Mouse (Mus musculus) embryonic facial prominence, embryonic 13.5 days (tissue): ENCODE data around the gene Cttnbp2nl. TPM values are rescaled to one million over a fixed set of nuclear protein-coding genes. Genes with fewer than 3 reads are reported as not detected.

ENCODE experiments used
- ATAC-seq: fragments of 200-750 bp; cut with Nextera tagmentation; 2 replicates; pipeline ENCODE4 v1.8.0; 2017; ENCODE audit warnings: low read depth; ENCODE audit not compliant: insufficient number of reproducible peaks, insufficient read depth, low FRiP score, low TSS enrichment
- H3K27ac ChIP-seq: fragments of 300-500 bp; sonication (generic); 2 replicates; pipeline ENCODE4 v1.5.1; 2015; ENCODE audit warnings: moderate library complexity, mild to moderate bottlenecking, inconsistent platforms
- H3K27me3 ChIP-seq: fragments of 300-500 bp; sonication (generic); 2 replicates; pipeline ENCODE4 v1.6.1; 2015; ENCODE audit warnings: mild to moderate bottlenecking, inconsistent platforms
- H3K36me3 ChIP-seq: fragments of 300-500 bp; sonication (generic); 2 replicates; pipeline ENCODE4 v1.6.1; 2015; ENCODE audit warnings: mild to moderate bottlenecking, inconsistent platforms
- H3K4me1 ChIP-seq: fragments of 300-500 bp; sonication (generic); 2 replicates; pipeline ENCODE4 v1.6.1; 2015; ENCODE audit warnings: inconsistent platforms
- H3K4me2 ChIP-seq: fragments of 300-500 bp; sonication (generic); 2 replicates; pipeline ENCODE4 v1.6.1; 2015; ENCODE audit warnings: moderate library complexity, mild to moderate bottlenecking, inconsistent platforms
- H3K4me3 ChIP-seq: fragments of 300-500 bp; sonication (generic); 2 replicates; pipeline ENCODE4 v1.5.1; 2015; ENCODE audit warnings: mild to moderate bottlenecking, inconsistent platforms
- H3K9ac ChIP-seq: fragments of 300-500 bp; sonication (generic); 2 replicates; pipeline ENCODE4 v1.6.1; 2015; ENCODE audit warnings: mild to moderate bottlenecking, inconsistent platforms
- H3K9me3 ChIP-seq: fragments of 300-500 bp; sonication (generic); 2 replicates; pipeline ENCODE4 v1.6.1; 2016; ENCODE audit warnings: inconsistent platforms
- whole genome bisulfite sequencing: fragments of 180-500 bp; shearing (Covaris S2); methylation state at CpG from one replicate; pipeline ENCODE4 v1.1.7; 2015; ENCODE audit warnings: mixed read lengths; 5-methylcytosine and 5-hydroxymethylcytosine counted together
- polyA plus RNA-seq: library from polyadenylated mRNA; unstranded; fragments of >200 nt; fragmentation: Nextera tagmentation; extraction: Ambion mirVana; gene quantifications from 2 replicates; pipeline ENCODE4 v1.2.1, GENCODE M21; 2015

The Cttnbp2nl gene
- polyA plus RNA-seq, 1 experiment from 2014 or later, result 40.4 TPM

GRCm38 (mm10) chr3:105078231-105078826 is 25.4 kb upstream of the Cttnbp2nl start:
- ATAC-seq, result no peak
- Histone ChIP-seq H3K9me3 (no peaks in the 10 kb centered on the region), H3K9ac (no peak overlapping the region), H3K4me2 (no peak overlapping the region), H3K36me3 (no peaks in the 10 kb centered on the region), H3K27me3 (no peaks in the 10 kb centered on the region), H3K4me3 (no peak overlapping the region), H3K4me1 (0 out of 2 replicates have a peak, but pooled peaks cover 3% of the 10 kb centered on the region), H3K27ac (no peak overlapping the region)
- WGBS, result 22% methylated on average over 7 of the region's 7 CpGs

- Histone ChIP-seq H3K4me1 (peaks cover 4% of the 10 kb centered on the region), H3K4me3 (no peak overlapping the region), H3K36me3 (no peaks in the 10 kb centered on the region), H3K9ac (no peak overlapping the region), H3K27ac (no peak overlapping the region), H3K9me3 (no peaks in the 10 kb centered on the region), H3K27me3 (no peaks in the 10 kb centered on the region), H3K4me2 (no peak overlapping the region)
- ATAC-seq, result no peak
- 82% methylated on average over 5 of the region's 5 CpGs for WGBS
These were observed 22.9 kb upstream of the Cttnbp2nl start for GRCm38 (mm10) chr3:105075796-105076195.

DNA sequence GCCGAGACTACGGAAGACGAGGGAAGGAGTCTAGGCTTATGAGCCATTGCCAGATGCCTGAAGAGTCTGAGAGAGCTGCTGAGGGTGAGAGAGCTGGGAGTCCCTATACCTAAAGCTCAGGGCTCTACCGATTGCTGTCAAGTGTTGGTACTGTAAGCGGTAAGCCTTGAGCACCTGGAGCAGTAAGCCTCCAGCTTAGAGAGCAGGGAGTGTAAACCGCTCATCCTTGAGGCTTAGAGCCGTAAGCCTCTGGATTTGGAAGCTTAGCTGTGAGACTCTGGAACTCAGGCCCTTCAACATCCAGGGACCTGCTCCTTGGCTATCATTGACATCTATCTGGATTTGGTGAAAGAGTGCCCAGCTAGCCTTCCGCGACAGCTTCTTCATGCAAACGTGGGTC is 19.6 kb upstream of the Cttnbp2nl start:
- peaks cover 9% of the 10 kb centered on the region for H3K4me1 ChIP-seq
- ATAC-seq, result no peak
- H3K27ac ChIP-seq, result no peak overlapping the region
- no peak overlapping the region for H3K9ac ChIP-seq
- no peak overlapping the region for H3K4me3 ChIP-seq
- no peaks in the 10 kb centered on the region for H3K36me3 ChIP-seq
- no peaks in the 10 kb centered on the region for H3K27me3 ChIP-seq
- WGBS, result 90% methylated on average over 10 of the region's 10 CpGs
- H3K4me2 ChIP-seq, result no peak overlapping the region
- H3K9me3 ChIP-seq, result no peaks in the 10 kb centered on the region

GRCm38 (mm10) chr3:105071251-105071650 is 18.3 kb upstream of the Cttnbp2nl start:
- H3K9ac ChIP-seq, result no peak overlapping the region
- H3K27ac ChIP-seq, result no peak overlapping the region
- no peaks in the 10 kb centered on the region for H3K36me3 ChIP-seq
- H3K27me3 ChIP-seq, result no peaks in the 10 kb centered on the region
- ATAC-seq, result no peak
- no peak overlapping the region for H3K4me2 ChIP-seq
- WGBS, result 93% methylated on average over 5 of the region's 5 CpGs
- no peak overlapping the region for H3K4me3 ChIP-seq
- H3K4me1 ChIP-seq, result peaks cover 9% of the 10 kb centered on the region
- H3K9me3 ChIP-seq, result no peaks in the 10 kb centered on the region

DNA sequence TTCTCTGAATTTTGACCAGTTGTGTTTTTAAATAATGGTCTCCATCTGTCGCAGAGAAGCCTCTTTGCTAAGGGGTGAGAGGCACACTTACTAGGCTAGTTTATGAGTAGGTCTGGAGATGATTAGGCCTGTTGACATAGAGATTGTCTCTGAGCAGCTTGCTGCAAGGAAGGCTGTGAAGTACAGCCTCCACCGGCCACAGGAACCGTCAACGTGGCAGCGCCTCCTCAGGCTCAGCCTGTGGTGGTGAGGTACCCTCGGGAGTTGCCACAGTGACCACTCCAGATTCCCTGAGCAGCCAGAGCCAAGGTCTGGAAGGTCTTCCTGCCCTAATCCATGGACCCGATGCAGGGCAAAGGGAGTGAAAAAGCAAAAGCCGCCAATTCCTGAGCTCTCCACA is 17.6 kb upstream of the Cttnbp2nl start:
- Histone ChIP-seq H3K36me3 (no peaks in the 10 kb centered on the region), H3K4me3 (no peak overlapping the region), H3K27me3 (no peaks in the 10 kb centered on the region), H3K4me1 (peaks cover 9% of the 10 kb centered on the region), H3K27ac (no peak overlapping the region), H3K9me3 (no peaks in the 10 kb centered on the region), H3K4me2 (no peak overlapping the region), H3K9ac (no peak overlapping the region)
- no peak for ATAC-seq
- 31% methylated on average over 8 of the region's 8 CpGs for WGBS

- peaks cover 9% of the 10 kb centered on the region for H3K4me1 ChIP-seq
- H3K9ac ChIP-seq, result no peak within 1 kb of the TSS
- H3K4me3 ChIP-seq, result no peak within 1 kb of the TSS
- no peaks in the 10 kb centered on the region for H3K9me3 ChIP-seq
- no peak within 1 kb of the TSS for H3K27ac ChIP-seq
- 87% methylated on average over 10 of the region's 10 CpGs for WGBS
- no peak for ATAC-seq
- no peaks in the 10 kb centered on the region for H3K27me3 ChIP-seq
- no peak within 1 kb of the TSS for H3K4me2 ChIP-seq
- H3K36me3 ChIP-seq, result no peaks in the 10 kb centered on the region
These were observed 13.6 kb upstream of the Cttnbp2nl start, which contains the start of gene 4930564D02Rik for GRCm38 (mm10) chr3:105066544-105066943. Gene 4930564D02Rik (plus strand): TSS chr3:105066844.

GRCm38 (mm10) chr3:105062676-105063075 is 9.7 kb upstream of the Cttnbp2nl start:
- WGBS, result 81% methylated on average over 9 of the region's 9 CpGs
- H3K9ac ChIP-seq, result no peak overlapping the region
- H3K4me1 ChIP-seq, result peaks cover 5% of the 10 kb centered on the region
- H3K27ac ChIP-seq, result no peak overlapping the region
- no peaks in the 10 kb centered on the region for H3K36me3 ChIP-seq
- ATAC-seq, result no peak
- H3K4me3 ChIP-seq, result no peak overlapping the region
- no peak overlapping the region for H3K4me2 ChIP-seq
- H3K9me3 ChIP-seq, result no peaks in the 10 kb centered on the region
- no peaks in the 10 kb centered on the region; the same call in 1 of the 2 replicates for H3K27me3 ChIP-seq

DNA sequence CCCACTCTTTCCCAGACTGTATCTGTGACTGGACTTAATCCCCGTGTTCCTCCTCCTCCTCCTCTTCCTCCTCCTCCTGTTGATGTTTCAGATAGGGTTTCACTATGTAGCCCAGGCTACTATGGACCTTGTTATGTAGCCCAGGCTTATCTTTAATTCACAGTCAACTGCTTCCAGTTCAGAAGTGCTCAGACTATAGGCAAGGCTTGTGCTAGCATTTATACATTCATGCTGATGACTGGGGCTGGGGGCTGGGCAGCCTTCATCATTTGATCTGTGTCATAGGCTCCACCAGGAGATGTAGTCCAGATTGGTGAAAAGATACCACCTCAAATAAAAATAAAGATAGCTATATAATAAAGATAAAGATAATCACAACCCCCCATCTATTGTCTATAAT is 9.0 kb upstream of the Cttnbp2nl start:
- Histone ChIP-seq H3K27me3 (no peaks in the 10 kb centered on the region; the same call in 1 of the 2 replicates), H3K4me2 (no peak overlapping the region), H3K36me3 (no peaks in the 10 kb centered on the region), H3K4me3 (no peak overlapping the region), H3K4me1 (peaks cover 5% of the 10 kb centered on the region), H3K9me3 (no peaks in the 10 kb centered on the region), H3K9ac (no peak overlapping the region), H3K27ac (no peak overlapping the region)
- 50% methylated on average over 1 of the region's 1 CpGs for WGBS
- no peak for ATAC-seq

- 63% methylated on average over 3 of the region's 3 CpGs for WGBS
- Histone ChIP-seq H3K36me3 (no peaks in the 10 kb centered on the region), H3K4me3 (no peak overlapping the region), H3K27me3 (no peaks in the 10 kb centered on the region; the same call in 1 of the 2 replicates), H3K4me2 (no peak overlapping the region), H3K9me3 (no peaks in the 10 kb centered on the region), H3K9ac (no peak overlapping the region), H3K4me1 (peaks cover 5% of the 10 kb centered on the region), H3K27ac (no peak overlapping the region)
- ATAC-seq, result no peak
These were observed 8.6 kb upstream of the Cttnbp2nl start for GRCm38 (mm10) chr3:105061496-105061895.

GRCm38 (mm10) chr3:105060992-105061391 is 8.0 kb upstream of the Cttnbp2nl start:
- no peak overlapping the region for H3K9ac ChIP-seq

DNA sequence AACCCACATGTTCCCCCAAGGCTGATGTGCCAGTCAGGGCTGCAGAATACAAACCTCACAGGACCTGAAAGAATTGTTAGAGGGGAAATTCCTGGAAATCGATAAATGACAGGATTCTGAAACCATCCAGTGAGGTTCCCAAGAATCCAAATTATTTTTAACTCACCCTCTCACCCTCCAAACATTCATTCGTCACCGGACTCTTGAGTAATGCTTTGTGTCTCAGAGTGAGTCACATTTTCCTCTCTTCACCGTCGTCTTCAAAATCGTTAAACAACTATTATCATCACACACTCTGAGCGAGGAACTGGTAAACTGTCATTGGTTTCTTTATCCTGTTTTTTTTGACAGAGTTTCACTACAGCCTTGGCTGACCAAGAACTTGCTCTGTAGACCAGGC is 7.0 kb upstream of the Cttnbp2nl start:
- peaks cover 5% of the 10 kb centered on the region for H3K4me1 ChIP-seq
- H3K4me2 ChIP-seq, result no peak overlapping the region
- H3K9ac ChIP-seq, result no peak overlapping the region
- H3K27ac ChIP-seq, result no peak overlapping the region
- H3K27me3 ChIP-seq, result no peaks in the 10 kb centered on the region; the same call in 1 of the 2 replicates
- 64% methylated on average over 7 of the region's 7 CpGs for WGBS
- H3K9me3 ChIP-seq, result no peaks in the 10 kb centered on the region
- no peak for ATAC-seq
- H3K4me3 ChIP-seq, result no peak overlapping the region
- H3K36me3 ChIP-seq, result no peaks in the 10 kb centered on the region

More at GRCm38 (mm10) chr3:105060992-105061391, 8.0 kb upstream of the Cttnbp2nl start:
- peaks cover 5% of the 10 kb centered on the region for H3K4me1 ChIP-seq
- ATAC-seq, result no peak
- no peak overlapping the region for H3K4me2 ChIP-seq
- no peaks in the 10 kb centered on the region for H3K36me3 ChIP-seq
- H3K27ac ChIP-seq, result no peak overlapping the region
- H3K27me3 ChIP-seq, result no peaks in the 10 kb centered on the region; the same call in 1 of the 2 replicates
- no peak overlapping the region for H3K4me3 ChIP-seq
- 25% methylated on average over 6 of the region's 6 CpGs for WGBS
- H3K9me3 ChIP-seq, result no peaks in the 10 kb centered on the region
